Mouse (Mus musculus) MEL (cell line): Measurements from ENCODE around the gene Scrt2. TPM values are rescaled to one million over a fixed set of nuclear protein-coding genes. Genes with fewer than 3 reads are reported as not detected.

Source experiments
- DNase-seq: peaks from one replicate; pipeline ENCODE4 v3.0.0; 2011; ENCODE audit warnings: low read depth, low spot score
- H3K27ac ChIP-seq: 2 replicates; pipeline ENCODE4 v1.5.1; 2012; ENCODE audit warnings: low read depth, mild to moderate bottlenecking, control low read depth, low read length, moderate library complexity; ENCODE audit not compliant: control insufficient read depth
- H3K27me3 ChIP-seq, 2 experiments: fragments of 150-350 bp in 1 of 2; sonication (generic) in 1 of 2; 2 replicates each; pipeline ENCODE4 v1.6.1; 2012; ENCODE audit warnings: low read length in 2 of 2, mild to moderate bottlenecking in 2 of 2, improper control_type of control experiment in 1 of 2, moderate library complexity in 1 of 2; ENCODE audit not compliant: insufficient read depth in 2 of 2, control insufficient read depth in 1 of 2
- H3K36me3 ChIP-seq, 2 experiments: 2 replicates each; pipeline ENCODE4 v1.6.1; 2012 to 2014; ENCODE audit warnings: low read length in 2 of 2, improper control_type of control experiment in 1 of 2, inconsistent platforms in 1 of 2, mild to moderate bottlenecking in 1 of 2; ENCODE audit not compliant: insufficient read depth in 2 of 2, control insufficient read depth in 1 of 2
- H3K4me1 ChIP-seq, 2 experiments: fragments of 150-350 bp in 1 of 2; sonication (generic) in 1 of 2; 2 replicates each; pipeline ENCODE4 v1.6.1; 2012; ENCODE audit warnings: low read length in 2 of 2, improper control_type of control experiment in 1 of 2, mild to moderate bottlenecking in 1 of 2; ENCODE audit not compliant: insufficient read depth in 2 of 2, control insufficient read depth in 1 of 2
- H3K4me3 ChIP-seq, 2 experiments: fragments of 150-350 bp in 1 of 2; sonication (generic) in 1 of 2; 2 replicates each; pipeline ENCODE4 v1.5.1; 2012; ENCODE audit warnings: low read depth in 2 of 2, low read length in 2 of 2, mild to moderate bottlenecking in 2 of 2, moderate library complexity in 2 of 2, control low read depth in 1 of 2, improper control_type of control experiment in 1 of 2; ENCODE audit not compliant: control insufficient read depth in 1 of 2, insufficient read depth in 1 of 2
- H3K79me2 ChIP-seq: 2 replicates; pipeline ENCODE4 v1.6.1; 2012; ENCODE audit warnings: mild to moderate bottlenecking, low read length, moderate library complexity; ENCODE audit not compliant: control insufficient read depth, poor library complexity, insufficient read depth
- H3K9ac ChIP-seq: 2 replicates; pipeline ENCODE4 v1.6.1; 2012; ENCODE audit warnings: low read depth, mild to moderate bottlenecking, control low read depth, low read length, moderate library complexity; ENCODE audit not compliant: control insufficient read depth, poor library complexity, severe bottlenecking
- H3K9me3 ChIP-seq: fragments of 150-350 bp; sonication (generic); replicated peaks from 2 replicates; pipeline ENCODE4 v1.6.1; 2012; ENCODE audit warnings: mild to moderate bottlenecking, low read length, improper control_type of control experiment, moderate library complexity; ENCODE audit not compliant: insufficient read depth
- BHLHE40 ChIP-seq: IDR thresholded peaks from 2 replicates; pipeline ENCODE4 v1.6.1; 2012; ENCODE audit warnings: low read depth, mild to moderate bottlenecking, inconsistent platforms, low read length, improper control_type of control experiment, borderline replicate concordance
- CHD1 ChIP-seq: IDR thresholded peaks from 2 replicates; pipeline ENCODE4 v1.6.1; 2012; ENCODE audit warnings: low read depth, mild to moderate bottlenecking, inconsistent platforms, low read length, improper control_type of control experiment
- CHD2 ChIP-seq: IDR thresholded peaks from 2 replicates; pipeline ENCODE4 v1.6.1; 2011; ENCODE audit warnings: low read length, improper control_type of control experiment
- E2F4 ChIP-seq: IDR thresholded peaks from 2 replicates; pipeline ENCODE4 v1.6.1; 2011; ENCODE audit warnings: low read depth, low read length, improper control_type of control experiment, borderline replicate concordance
- ELF1 ChIP-seq: IDR thresholded peaks from 2 replicates; pipeline ENCODE4 v1.6.1; 2014; ENCODE audit warnings: low read depth, mild to moderate bottlenecking, inconsistent platforms, low read length, improper control_type of control experiment, moderate library complexity
- ETS1 ChIP-seq: IDR thresholded peaks from 2 replicates; pipeline ENCODE4 v1.6.1; 2012; ENCODE audit warnings: low read depth, mild to moderate bottlenecking, inconsistent platforms, low read length, improper control_type of control experiment, moderate library complexity
- GABPA ChIP-seq: IDR thresholded peaks from 2 replicates; pipeline ENCODE4 v1.6.1; 2012; ENCODE audit warnings: low read depth, mild to moderate bottlenecking, inconsistent platforms, low read length, improper control_type of control experiment, moderate library complexity
- JUND ChIP-seq: IDR thresholded peaks from 2 replicates; pipeline ENCODE4 v1.6.1; 2011; ENCODE audit warnings: low read depth, mild to moderate bottlenecking, improper control_type of control experiment, low read length
- KAT2A ChIP-seq: conservative IDR thresholded peaks from 2 replicates; pipeline ENCODE4 v1.6.1; 2012; ENCODE audit warnings: low read depth, low read length, improper control_type of control experiment, inconsistent platforms
- MAFK ChIP-seq: IDR thresholded peaks from 2 replicates; pipeline ENCODE4 v1.6.1; 2011; ENCODE audit warnings: low read depth, mild to moderate bottlenecking, low read length, improper control_type of control experiment, borderline replicate concordance
- MAZ ChIP-seq: IDR thresholded peaks from 2 replicates; pipeline ENCODE4 v1.6.1; 2012; ENCODE audit warnings: low read depth, mild to moderate bottlenecking, inconsistent platforms, low read length, improper control_type of control experiment
- MYB ChIP-seq: IDR thresholded peaks from 2 replicates; pipeline ENCODE4 v1.6.1; 2011; ENCODE audit warnings: mild to moderate bottlenecking, low read depth, low read length, improper control_type of control experiment
- MYC ChIP-seq: IDR thresholded peaks from 2 replicates; pipeline ENCODE4 v1.6.1; 2011; ENCODE audit warnings: low read depth, mild to moderate bottlenecking, low read length, improper control_type of control experiment, moderate library complexity
- NRF1 ChIP-seq: IDR thresholded peaks from 2 replicates; pipeline ENCODE4 v1.6.1; 2014; ENCODE audit warnings: low read depth, mild to moderate bottlenecking, inconsistent platforms, low read length, improper control_type of control experiment, moderate library complexity; ENCODE audit not compliant: poor library complexity, insufficient read depth, severe bottlenecking
- POLR2A ChIP-seq, 2 experiments: IDR thresholded peaks; 2 replicates each; pipeline ENCODE4 v1.6.1; 2011 to 2012; ENCODE audit warnings: low read length in 2 of 2, mild to moderate bottlenecking in 2 of 2, control low read depth in 1 of 2, improper control_type of control experiment in 1 of 2, low read depth in 1 of 2, moderate library complexity in 1 of 2; ENCODE audit not compliant: control insufficient read depth in 1 of 2, insufficient read depth in 1 of 2, poor library complexity in 1 of 2
- POLR2AphosphoS2 ChIP-seq: IDR thresholded peaks from 2 replicates; pipeline ENCODE4 v1.6.1; 2011; ENCODE audit warnings: low read length, improper control_type of control experiment
- POLR2AphosphoS5 ChIP-seq: IDR thresholded peaks from 2 replicates; pipeline ENCODE4 v1.6.1; 2012; ENCODE audit warnings: low read depth, borderline replicate concordance, mild to moderate bottlenecking, inconsistent platforms, low read length, moderate library complexity, mixed read lengths
- SMC3 ChIP-seq: IDR thresholded peaks from 2 replicates; pipeline ENCODE4 v1.6.1; 2011; ENCODE audit warnings: low read depth, low read length, improper control_type of control experiment
- TAL1 ChIP-seq: IDR thresholded peaks from 2 replicates; pipeline ENCODE4 v1.6.1; 2012; ENCODE audit warnings: mild to moderate bottlenecking, inconsistent platforms, low read length, moderate library complexity, mixed read lengths
- TBP ChIP-seq: IDR thresholded peaks from 2 replicates; pipeline ENCODE4 v1.8.0; 2011; ENCODE audit warnings: low read depth, low read length, improper control_type of control experiment
- TCF12 ChIP-seq: IDR thresholded peaks from 2 replicates; pipeline ENCODE4 v1.6.1; 2014; ENCODE audit warnings: low read depth, mild to moderate bottlenecking, inconsistent platforms, low read length, improper control_type of control experiment, moderate library complexity
- USF2 ChIP-seq, 2 experiments: IDR thresholded peaks; 2 replicates each; pipeline ENCODE4 v1.6.1; 2011 to 2012; ENCODE audit warnings: improper control_type of control experiment in 2 of 2, low read length in 2 of 2, borderline replicate concordance in 1 of 2, inconsistent platforms in 1 of 2, low read depth in 1 of 2, mild to moderate bottlenecking in 1 of 2; ENCODE audit not compliant: insufficient read depth in 1 of 2
- ZC3H11A ChIP-seq: IDR thresholded peaks from 2 replicates; pipeline ENCODE4 v1.6.1; 2012; ENCODE audit warnings: low read depth, mild to moderate bottlenecking, inconsistent platforms, low read length, improper control_type of control experiment
- ZKSCAN1 ChIP-seq: IDR thresholded peaks from 2 replicates; pipeline ENCODE4 v1.6.1; 2012; ENCODE audit warnings: low read depth, mild to moderate bottlenecking, inconsistent platforms, low read length, improper control_type of control experiment, moderate library complexity
- ZMIZ1 ChIP-seq: IDR thresholded peaks from 2 replicates; pipeline ENCODE4 v1.6.1; 2012; ENCODE audit warnings: low read depth, mild to moderate bottlenecking, inconsistent platforms, low read length, improper control_type of control experiment, moderate library complexity
- ZNF384 ChIP-seq: IDR thresholded peaks from 2 replicates; pipeline ENCODE4 v1.6.1; 2012; ENCODE audit warnings: low read depth, mild to moderate bottlenecking, inconsistent platforms, low read length, improper control_type of control experiment
- polyA plus RNA-seq, 2 experiments: library from polyadenylated mRNA; stranded (reverse) in 1 of 2; unstranded in 1 of 2; fragments of >175 nt in 1 of 2; fragments of >200 nt in 1 of 2; gene quantifications; 2 replicates each; pipeline versions ENCODE4 v1.2.1 to v1.2.4; 2012; ENCODE audit warnings: low replicate concordance in 2 of 2, low read depth in 1 of 2; ENCODE audit not compliant: insufficient read length in 2 of 2, insufficient read depth in 1 of 2, missing spikeins in 1 of 2
- total RNA-seq: library from RNA; depleted of rRNA; stranded (reverse); fragments of 300-350 nt; gene quantifications from 2 replicates; pipeline ENCODE4 v1.2.3, GENCODE M21; 2012

Scrt2 gene
- total and polyA plus RNA-seq, 3 experiments, result not detected

DNA sequence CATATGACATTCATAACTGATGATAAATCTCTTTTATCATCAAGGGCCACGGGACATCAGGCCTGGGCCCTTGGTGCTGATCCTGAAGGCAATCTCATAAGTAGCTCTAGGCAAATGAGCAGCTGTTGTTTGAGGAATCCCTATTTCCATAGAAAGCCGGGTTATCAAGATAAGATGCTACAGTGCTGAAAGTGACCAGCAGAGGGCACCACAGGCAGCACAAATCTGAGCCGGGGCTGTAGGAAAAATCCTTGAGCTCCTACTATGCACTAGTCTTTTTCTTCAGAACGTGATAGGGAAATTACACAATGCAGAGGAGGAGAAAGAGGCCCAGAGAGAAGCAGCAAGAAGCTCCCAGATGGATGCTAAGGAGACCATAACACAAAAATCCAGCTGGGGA, 7.7 kb downstream of the Scrt2 start (continued):
- TF ChIP-seq POLR2A (IDR thresholded peaks at IDR 0.05; ENCODE audit: control insufficient read depth in 1 of 2, insufficient read depth in 1 of 2, low read depth in 1 of 2, low read length in 2 of 2, poor library complexity in 1 of 2) (no peak), NRF1 (no peak), ETS1 (no peak), ELF1 (no peak), BHLHE40 (no peak), JUND (no peak), MYB (no peak), CHD2 (no peak), POLR2AphosphoS5 (no peak), CHD1 (no peak), ZNF384 (no peak), MAZ (no peak), MAFK (no peak)

DNA sequence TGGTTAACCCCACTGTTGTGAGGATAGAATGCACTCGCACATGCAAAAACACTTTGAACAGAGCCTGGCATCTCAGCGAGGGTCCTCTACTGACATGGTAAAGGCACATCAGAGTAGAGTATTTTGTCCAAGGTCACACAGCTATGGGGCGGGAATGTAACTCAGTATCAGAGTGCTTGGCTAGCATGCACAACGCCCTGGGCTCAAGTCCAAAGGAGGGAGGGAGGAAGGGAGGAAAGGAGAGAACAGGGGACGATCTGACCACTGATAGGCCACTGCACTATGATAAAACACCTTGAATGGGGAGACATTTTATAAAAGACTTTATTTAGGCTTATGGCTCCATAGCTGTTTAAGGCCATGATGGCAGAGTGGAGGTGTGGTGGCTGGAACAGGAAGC, 8.3 kb downstream of the Scrt2 start:
- Histone ChIP-seq H3K4me3 (no peak overlapping the region), H3K27me3 (no peaks in the 10 kb centered on the region), H3K79me2 (no peaks in the 10 kb centered on the region), H3K9me3 (no peaks in the 10 kb centered on the region), H3K36me3 (peaks cover 0 to 3% of the 10 kb centered on the region in 2 experiments; a peak in 2 of 4 replicates), H3K27ac (no peak overlapping the region), H3K9ac (no peak overlapping the region), H3K4me1 (peaks cover 0 to 9% of the 10 kb centered on the region in 2 experiments; a peak in 1 of 4 replicates)
- DNase-seq, result no peak
- no peak for TF ChIP-seq ZMIZ1
- TF ChIP-seq TBP, result no peak
- TF ChIP-seq ZC3H11A, result no peak
- no peak for TF ChIP-seq GABPA
- no peak for TF ChIP-seq ZKSCAN1
- TF ChIP-seq MAZ, result no peak
- TF ChIP-seq SMC3, result no peak
- no peak for TF ChIP-seq KAT2A
- TF ChIP-seq TAL1, result no peak
- TF ChIP-seq TCF12, result no peak
- no peak for TF ChIP-seq POLR2AphosphoS2
- TF ChIP-seq POLR2A (IDR thresholded peaks at IDR 0.05; ENCODE audit: control insufficient read depth in 1 of 2, insufficient read depth in 1 of 2, low read depth in 1 of 2, low read length in 2 of 2, poor library complexity in 1 of 2), result no peak
- no peak for TF ChIP-seq E2F4
- TF ChIP-seq MYC, result no peak
- TF ChIP-seq POLR2AphosphoS5, result no peak
- TF ChIP-seq USF2 (IDR thresholded peaks at IDR 0.05; ENCODE audit: borderline replicate concordance in 1 of 2, insufficient read depth in 1 of 2, low read depth in 1 of 2, low read length in 2 of 2), result no peak
- TF ChIP-seq JUND, result no peak
- no peak for TF ChIP-seq CHD2
